Mouse (Mus musculus): ENCODE measurements at regions not wholly inside any gene's neighbourhood (a gene's known extent, or its start where the extent isn't known, plus 50 kb on each side); places are given as distances from the start of the nearest gene placed in this dataset.

GRCm38 (mm10) chr3:42784203-42784602 is 1041.8 kb downstream of the D3Ertd751e start:
- no peak for TF ChIP-seq POLR2A (IDR thresholded peaks at IDR 0.05; ENCODE audit: borderline replicate concordance, insufficient read depth, low read length)
- TF ChIP-seq CTCF (IDR thresholded peaks at IDR 0.05; ENCODE audit: borderline replicate concordance, insufficient read depth, low read depth, low read length) = no peak

Data from cerebellum, adult 2 months (tissue).